Comparison of ENCODE assay signal across 14 mouse cellular contexts in genomic region chr10:96981516-96981869, GRCm38 (mm10).
DNase-seq lines count a peak whose midpoint lies in the region; ATAC-seq lines count a peak whose summit lies in the region.
"Had no signal": no experiment of that assay in that cellular context is flagged by ENCODE, and none has a peak within 500 bp of the region (broad histone marks: within the 10 kb centered on the region; RNA-seq: fewer than 3 reads in every experiment).

No protein-coding gene starts in this region.

- peak overlapping the region; percentile 78 for H3K27ac ChIP-seq in forebrain, embryonic 12.5 days
- peak overlapping the region; percentile 82 for H3K27ac ChIP-seq in hindbrain, embryonic 10.5 days
- peak overlapping the region; percentile 17 for H3K27ac ChIP-seq in intestine, embryonic 16.5 days (ENCODE audit: low read length)
- peak overlapping the region; percentile 57; the same call in 1 of the 2 replicates for H3K27ac ChIP-seq in neural tube, embryonic 12.5 days
- H3K27ac ChIP-seq: limb, embryonic 12.5 days; lung, embryonic 15.5 days had no signal

- intact Hi-C loops in left cerebral cortex, postnatal 4 days (cut with DNase I), result no loop called here

- no peak overlapping the region; the same call in 1 of the 2 replicates for H3K9ac ChIP-seq in forebrain, embryonic 12.5 days
- H3K9ac ChIP-seq in intestine, embryonic 16.5 days (ENCODE audit: low read depth, low read length), result no peak overlapping the region
- no peak overlapping the region for H3K9ac ChIP-seq in neural tube, embryonic 12.5 days
- H3K9ac ChIP-seq: limb, embryonic 12.5 days; lung, embryonic 15.5 days had no signal

- peaks cover 24% of the 10 kb centered on the region for H3K4me1 ChIP-seq in forebrain, embryonic 12.5 days
- H3K4me1 ChIP-seq in hindbrain, embryonic 10.5 days (replicated peaks), result peaks cover 15% of the 10 kb centered on the region
- peaks cover 4% of the 10 kb centered on the region; the same call in 1 of the 2 replicates for H3K4me1 ChIP-seq in intestine, embryonic 16.5 days (ENCODE audit: control insufficient read depth, insufficient read depth, low read length)
- H3K4me1 ChIP-seq in neural tube, embryonic 12.5 days, result peaks cover 13% of the 10 kb centered on the region
- H3K4me1 ChIP-seq: lung, embryonic 15.5 days had no signal

- no peaks in the 10 kb centered on the region for H3K9me3 ChIP-seq in forebrain, embryonic 12.5 days
- H3K9me3 ChIP-seq in hindbrain, embryonic 10.5 days, result no peaks in the 10 kb centered on the region
- no peaks in the 10 kb centered on the region for H3K9me3 ChIP-seq in intestine, embryonic 16.5 days (ENCODE audit: control insufficient read depth, low read length)
- no peaks in the 10 kb centered on the region for H3K9me3 ChIP-seq in neural tube, embryonic 12.5 days
- H3K9me3 ChIP-seq: limb, embryonic 12.5 days; lung, embryonic 15.5 days had no signal

- peak; percentile 25; the same call in 1 of the 2 replicates for ATAC-seq in forebrain, embryonic 12.5 days (ENCODE audit: low FRiP score)
- peak; percentile 98 for ATAC-seq in intestine, embryonic 16.5 days
- peak; percentile 12; the same call in 1 of the 2 replicates for ATAC-seq in neural tube, embryonic 12.5 days (ENCODE audit: low FRiP score, low read depth)
- no peak for ATAC-seq in megakaryocyte-erythroid progenitor cell, adult 5-6 weeks (replicated peaks; ENCODE audit: low FRiP score, low TSS enrichment, poor library complexity, severe bottlenecking)

- no peak overlapping the region for H3K4me3 ChIP-seq in forebrain, embryonic 12.5 days (replicated peaks)
- no peak overlapping the region for H3K4me3 ChIP-seq in hindbrain, embryonic 10.5 days
- H3K4me3 ChIP-seq in intestine, embryonic 16.5 days (ENCODE audit: low read length), result no peak overlapping the region
- H3K4me3 ChIP-seq in neural tube, embryonic 12.5 days, result no peak overlapping the region
- H3K4me3 ChIP-seq: limb, embryonic 12.5 days; lung, embryonic 15.5 days had no signal

- 63% methylated on average over 2 of the region's 2 CpGs for WGBS in forebrain, embryonic 12.5 days
- 89% methylated on average over 2 of the region's 2 CpGs for WGBS in hindbrain, embryonic 10.5 days
- 72% methylated on average over 2 of the region's 2 CpGs for WGBS in intestine, embryonic 16.5 days
- WGBS in neural tube, embryonic 12.5 days, result 85% methylated on average over 2 of the region's 2 CpGs

- DNase-seq in hindbrain, embryonic 10.5 days (ENCODE audit: low spot score), result no peak
- no peak for DNase-seq in left cerebral cortex, postnatal 4 days
- DNase-seq in heart, adult 9 months (ENCODE audit: low spot score in 2 of 2), result no peak
- no peak for DNase-seq in layer of hippocampus, adult 8-10 months (ENCODE audit: low spot score in 2 of 2)
- DNase-seq: cerebellum, adult 11-12 months; kidney, adult 18-20 months; kidney, postnatal 36 days; thymus, adult 2 months had no signal

- H3K4me2 ChIP-seq in forebrain, embryonic 12.5 days, result no peak overlapping the region
- H3K4me2 ChIP-seq in intestine, embryonic 16.5 days (ENCODE audit: low read depth, low read length), result no peak overlapping the region
- no peak overlapping the region for H3K4me2 ChIP-seq in neural tube, embryonic 12.5 days (replicated peaks)
- H3K4me2 ChIP-seq: limb, embryonic 12.5 days; lung, embryonic 15.5 days had no signal

- H3K27me3 ChIP-seq in forebrain, embryonic 12.5 days, result no peaks in the 10 kb centered on the region
- no peaks in the 10 kb centered on the region for H3K27me3 ChIP-seq in hindbrain, embryonic 10.5 days (ENCODE audit: insufficient read depth, poor library complexity, severe bottlenecking)
- no peaks in the 10 kb centered on the region for H3K27me3 ChIP-seq in intestine, embryonic 16.5 days (replicated peaks; ENCODE audit: control insufficient read depth, insufficient read depth, low read length)
- no peaks in the 10 kb centered on the region for H3K27me3 ChIP-seq in neural tube, embryonic 12.5 days (replicated peaks)
- H3K27me3 ChIP-seq: limb, embryonic 12.5 days; lung, embryonic 15.5 days had no signal

- H3K36me3 ChIP-seq in forebrain, embryonic 12.5 days (replicated peaks), result no peaks in the 10 kb centered on the region
- no peaks in the 10 kb centered on the region for H3K36me3 ChIP-seq in hindbrain, embryonic 10.5 days
- H3K36me3 ChIP-seq in intestine, embryonic 16.5 days (ENCODE audit: control insufficient read depth, insufficient read depth, low read length), result no peaks in the 10 kb centered on the region
- H3K36me3 ChIP-seq in neural tube, embryonic 12.5 days, result no peaks in the 10 kb centered on the region
- H3K36me3 ChIP-seq: limb, embryonic 12.5 days; lung, embryonic 15.5 days had no signal

Comparison
In these comparisons a context has a peak if more than half of its experiments do, and no peak if none do; other contexts are left out.
1. H3K27ac ChIP-seq: peak in every context shown above with its lines; median percentile 82 in hindbrain, embryonic 10.5 days; 78 in forebrain, embryonic 12.5 days; 57 in neural tube, embryonic 12.5 days; 17 in intestine, embryonic 16.5 days.